Comparison of ENCODE assay signal across 16 mouse cellular contexts in the genomic region with DNA sequence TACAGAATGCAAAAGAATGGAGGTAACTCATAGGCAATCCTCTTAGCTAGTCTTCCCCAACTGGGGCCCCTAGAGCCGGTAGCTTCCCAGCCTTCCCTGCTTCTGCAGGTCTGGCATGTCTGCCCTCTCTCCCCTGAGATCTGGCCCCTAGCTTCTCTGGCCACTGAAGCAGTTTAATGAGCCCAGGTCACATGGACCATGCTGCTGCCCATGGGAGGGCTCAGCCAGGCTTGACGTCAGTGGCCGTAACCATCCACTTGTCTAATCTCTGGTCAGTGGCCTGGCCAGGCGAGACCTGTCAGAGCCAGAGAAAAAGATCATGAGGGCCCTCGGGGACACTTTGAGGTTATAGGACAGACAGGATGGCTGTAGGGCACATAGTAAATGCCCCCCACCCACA. TPM values are rescaled to one million over a fixed set of nuclear protein-coding genes. Genes with fewer than 3 reads are reported as not detected.
DNase-seq lines count a peak whose midpoint lies in the region; ATAC-seq lines count a peak whose summit lies in the region.
"Had no signal": no experiment of that assay in that cellular context is flagged by ENCODE, and none has a peak within 500 bp of the region (broad histone marks: within the 10 kb centered on the region; RNA-seq: fewer than 3 reads in every experiment).

No protein-coding gene starts in this region.

- H3K9me3 ChIP-seq in limb, embryonic 13.5 days = no peaks in the 10 kb centered on the region
- no peaks in the 10 kb centered on the region for H3K9me3 ChIP-seq in limb, embryonic 10.5 days (replicated peaks)
- H3K9me3 ChIP-seq in heart, embryonic 12.5 days (replicated peaks) = no peaks in the 10 kb centered on the region
- H3K9me3 ChIP-seq in kidney, embryonic 15.5 days (replicated peaks) = no peaks in the 10 kb centered on the region
- no peaks in the 10 kb centered on the region for H3K9me3 ChIP-seq in intestine, embryonic 16.5 days (ENCODE audit: control insufficient read depth, low read length)
- H3K9me3 ChIP-seq: heart, embryonic 15.5 days had no signal

- no peak for DNase-seq in limb, embryonic 10.5 days (ENCODE audit: low spot score)
- no peak for DNase-seq in thymus, postnatal 0 days (ENCODE audit: low spot score)
- DNase-seq in adrenal gland, adult 8-10 months = no peak
- DNase-seq: cerebellum, postnatal 14 days; left cerebral cortex, postnatal 4 days; lung, adult 2 months; thymus, postnatal 25 days had no signal

- H3K4me2 ChIP-seq in limb, embryonic 13.5 days (replicated peaks) = no peak overlapping the region
- no peak overlapping the region for H3K4me2 ChIP-seq in heart, embryonic 12.5 days
- H3K4me2 ChIP-seq in kidney, embryonic 15.5 days = no peak overlapping the region
- no peak overlapping the region for H3K4me2 ChIP-seq in intestine, embryonic 16.5 days (ENCODE audit: low read depth, low read length)
- H3K4me2 ChIP-seq: heart, embryonic 15.5 days had no signal

- H3K36me3 ChIP-seq in limb, embryonic 13.5 days = no peaks in the 10 kb centered on the region
- H3K36me3 ChIP-seq in limb, embryonic 10.5 days = no peaks in the 10 kb centered on the region
- H3K36me3 ChIP-seq in heart, embryonic 12.5 days = no peaks in the 10 kb centered on the region
- H3K36me3 ChIP-seq in kidney, embryonic 15.5 days = no peaks in the 10 kb centered on the region
- no peaks in the 10 kb centered on the region for H3K36me3 ChIP-seq in intestine, embryonic 16.5 days (ENCODE audit: control insufficient read depth, insufficient read depth, low read length)
- H3K36me3 ChIP-seq: heart, embryonic 15.5 days had no signal

- H3K4me1 ChIP-seq in limb, embryonic 13.5 days = peaks cover 35% of the 10 kb centered on the region
- H3K4me1 ChIP-seq in limb, embryonic 10.5 days = peaks cover 49% of the 10 kb centered on the region
- H3K4me1 ChIP-seq in heart, embryonic 12.5 days (replicated peaks) = peaks cover 47% of the 10 kb centered on the region
- H3K4me1 ChIP-seq in kidney, embryonic 15.5 days = peaks cover 49% of the 10 kb centered on the region
- H3K4me1 ChIP-seq in intestine, embryonic 16.5 days (ENCODE audit: control insufficient read depth, insufficient read depth, low read length) = peaks cover 16% of the 10 kb centered on the region

- no peak overlapping the region for H3K4me3 ChIP-seq in limb, embryonic 13.5 days
- H3K4me3 ChIP-seq in limb, embryonic 10.5 days = no peak overlapping the region
- no peak overlapping the region for H3K4me3 ChIP-seq in heart, embryonic 12.5 days
- H3K4me3 ChIP-seq in kidney, embryonic 15.5 days (replicated peaks) = no peak overlapping the region
- no peak overlapping the region for H3K4me3 ChIP-seq in intestine, embryonic 16.5 days (ENCODE audit: low read length)
- H3K4me3 ChIP-seq: heart, embryonic 15.5 days; megakaryocyte, embryonic 14.5 days had no signal

- H3K27me3 ChIP-seq in limb, embryonic 13.5 days = peaks cover 45% of the 10 kb centered on the region
- H3K27me3 ChIP-seq in limb, embryonic 10.5 days (ENCODE audit: low read depth, poor library complexity, severe bottlenecking) = peaks cover 69% of the 10 kb centered on the region
- peaks cover 31% of the 10 kb centered on the region for H3K27me3 ChIP-seq in heart, embryonic 12.5 days (replicated peaks)
- H3K27me3 ChIP-seq in kidney, embryonic 15.5 days = peaks cover 29% of the 10 kb centered on the region
- H3K27me3 ChIP-seq in intestine, embryonic 16.5 days (replicated peaks; ENCODE audit: control insufficient read depth, insufficient read depth, low read length) = peaks cover 23% of the 10 kb centered on the region

- WGBS in limb, embryonic 13.5 days = 59% methylated on average over 5 of the region's 5 CpGs
- 46% methylated on average over 5 of the region's 5 CpGs for WGBS in limb, embryonic 10.5 days
- 38% methylated on average over 5 of the region's 5 CpGs for WGBS in heart, embryonic 12.5 days
- WGBS in kidney, embryonic 15.5 days = 33% methylated on average over 5 of the region's 5 CpGs
- 58% methylated on average over 5 of the region's 5 CpGs for WGBS in intestine, embryonic 16.5 days

- H3K9ac ChIP-seq in limb, embryonic 13.5 days = peak overlapping the region; percentile 45; the same call in 1 of the 2 replicates
- 0 out of 2 replicates have a peak overlapping the region, but pooled peaks have one; percentile 44 for H3K9ac ChIP-seq in heart, embryonic 12.5 days
- H3K9ac ChIP-seq in kidney, embryonic 15.5 days = no peak overlapping the region
- no peak overlapping the region for H3K9ac ChIP-seq in intestine, embryonic 16.5 days (ENCODE audit: low read depth, low read length)
- H3K9ac ChIP-seq: heart, embryonic 15.5 days had no signal

- no peak overlapping the region for H3K27ac ChIP-seq in limb, embryonic 13.5 days
- no peak overlapping the region; the same call in 1 of the 2 replicates for H3K27ac ChIP-seq in limb, embryonic 10.5 days
- H3K27ac ChIP-seq in heart, embryonic 12.5 days (ENCODE audit: poor library complexity, severe bottlenecking) = no peak overlapping the region
- no peak overlapping the region for H3K27ac ChIP-seq in kidney, embryonic 15.5 days
- H3K27ac ChIP-seq in intestine, embryonic 16.5 days (ENCODE audit: low read length) = no peak overlapping the region
- H3K27ac ChIP-seq: heart, embryonic 15.5 days had no signal

- no peak for ATAC-seq in limb, embryonic 13.5 days (ENCODE audit: low FRiP score, low read depth)
- no peak for ATAC-seq in heart, embryonic 12.5 days (ENCODE audit: insufficient number of reproducible peaks, low FRiP score)
- ATAC-seq in kidney, embryonic 15.5 days (replicated peaks; ENCODE audit: low FRiP score) = 0 out of 2 replicates have a peak, but pooled peaks have one; percentile 30
- no peak for ATAC-seq in intestine, embryonic 16.5 days
- ATAC-seq: forebrain, embryonic 14.5 days; intestine, postnatal 0 days had no signal

RNA-seq across cellular contexts. Expression of a gene that starts 0.9 kb away (rescaled TPM):
- polyA plus RNA-seq in limb, embryonic 13.5 days (2015; fragmentation: Nextera tagmentation; extraction: Ambion mirVana) = 4.3 and 5.3 TPM in 2 replicates
- polyA plus RNA-seq in limb, embryonic 10.5 days (2016; fragmentation: Nextera tagmentation; extraction: Ambion mirVana) = 3.9 and 4.3 TPM in 2 replicates
- polyA plus RNA-seq in heart, embryonic 12.5 days (2016; fragmentation: Nextera tagmentation; extraction: Ambion mirVana) = 2.9 and 3.2 TPM in 2 replicates
- polyA plus RNA-seq in kidney, embryonic 15.5 days (2015; fragmentation: Nextera tagmentation; extraction: Ambion mirVana) = 7.1 and 8.1 TPM in 2 replicates
- 10.1 TPM in 2 replicates for polyA plus RNA-seq in intestine, embryonic 16.5 days (2015; fragmentation: Nextera tagmentation; extraction: Ambion mirVana)
- polyA plus RNA-seq in thymus, postnatal 0 days (2015; fragmentation: Nextera tagmentation; extraction: Ambion mirVana) = 0.60 and 1.1 TPM in 2 replicates
- 1 to 10 TPM in 1 of 4 experiments, under 1 TPM in 3; 0.31 to 2.2 (median 0.74) TPM for total RNA-seq in adrenal gland, adult 8-10 months (2022)
- total RNA-seq: monocyte, adult 5-6 weeks had no signal

RNA-seq across cellular contexts. Expression of a gene that starts 9.3 kb away (rescaled TPM):
- 0.74 and 1.0 TPM in 2 replicates for polyA plus RNA-seq in limb, embryonic 13.5 days (2015; fragmentation: Nextera tagmentation; extraction: Ambion mirVana)
- 2.6 and 3.3 TPM in 2 replicates for polyA plus RNA-seq in limb, embryonic 10.5 days (2016; fragmentation: Nextera tagmentation; extraction: Ambion mirVana)
- 0.97 and 1.2 TPM in 2 replicates for polyA plus RNA-seq in heart, embryonic 12.5 days (2016; fragmentation: Nextera tagmentation; extraction: Ambion mirVana)
- polyA plus RNA-seq in kidney, embryonic 15.5 days (2015; fragmentation: Nextera tagmentation; extraction: Ambion mirVana) = 3.9 and 4.6 TPM in 2 replicates
- 0.98 and 1.6 TPM in 2 replicates for polyA plus RNA-seq in intestine, embryonic 16.5 days (2015; fragmentation: Nextera tagmentation; extraction: Ambion mirVana)
- polyA plus RNA-seq in thymus, postnatal 0 days (2015; fragmentation: Nextera tagmentation; extraction: Ambion mirVana) = 0.62 and 0.85 TPM in 2 replicates
- total RNA-seq in adrenal gland, adult 8-10 months (2022) = under 1 TPM in 1 of 4 experiments, not detected in 3; 0.74 TPM
- total RNA-seq: monocyte, adult 5-6 weeks had no signal

RNA-seq across cellular contexts. Expression of a gene that starts 35.1 kb away (rescaled TPM):
- polyA plus RNA-seq in limb, embryonic 13.5 days (2015; fragmentation: Nextera tagmentation; extraction: Ambion mirVana) = 383 and 392 TPM in 2 replicates
- 355 and 403 TPM in 2 replicates for polyA plus RNA-seq in limb, embryonic 10.5 days (2016; fragmentation: Nextera tagmentation; extraction: Ambion mirVana)
- 404 and 442 TPM in 2 replicates for polyA plus RNA-seq in heart, embryonic 12.5 days (2016; fragmentation: Nextera tagmentation; extraction: Ambion mirVana)
- 403 and 424 TPM in 2 replicates for polyA plus RNA-seq in kidney, embryonic 15.5 days (2015; fragmentation: Nextera tagmentation; extraction: Ambion mirVana)
- polyA plus RNA-seq in intestine, embryonic 16.5 days (2015; fragmentation: Nextera tagmentation; extraction: Ambion mirVana) = 301 and 311 TPM in 2 replicates
- 466 and 479 TPM in 2 replicates for polyA plus RNA-seq in thymus, postnatal 0 days (2015; fragmentation: Nextera tagmentation; extraction: Ambion mirVana)
- 100 to 1,000 TPM; 229 to 382 (median 295) TPM for total RNA-seq in adrenal gland, adult 8-10 months (2022)

RNA-seq across cellular contexts. Expression of a gene that starts 40.0 kb away (rescaled TPM):
- 31.8 and 32.1 TPM in 2 replicates for polyA plus RNA-seq in limb, embryonic 13.5 days (2015; fragmentation: Nextera tagmentation; extraction: Ambion mirVana)
- polyA plus RNA-seq in limb, embryonic 10.5 days (2016; fragmentation: Nextera tagmentation; extraction: Ambion mirVana) = 31.7 and 33.6 TPM in 2 replicates
- polyA plus RNA-seq in heart, embryonic 12.5 days (2016; fragmentation: Nextera tagmentation; extraction: Ambion mirVana) = 8.1 and 8.4 TPM in 2 replicates
- polyA plus RNA-seq in kidney, embryonic 15.5 days (2015; fragmentation: Nextera tagmentation; extraction: Ambion mirVana) = 21.3 and 23.9 TPM in 2 replicates
- 5.7 and 8.3 TPM in 2 replicates for polyA plus RNA-seq in intestine, embryonic 16.5 days (2015; fragmentation: Nextera tagmentation; extraction: Ambion mirVana)
- 2.2 and 3.2 TPM in 2 replicates for polyA plus RNA-seq in thymus, postnatal 0 days (2015; fragmentation: Nextera tagmentation; extraction: Ambion mirVana)
- 10 to 100 TPM; 25.0 to 41.2 (median 29.8) TPM for total RNA-seq in adrenal gland, adult 8-10 months (2022)
- total RNA-seq: monocyte, adult 5-6 weeks had no signal

Comparison
In these comparisons a context has a peak if more than half of its experiments do, and no peak if none do; other contexts are left out.
1. H3K9ac ChIP-seq: peak in limb, embryonic 13.5 days (single experiment) and heart, embryonic 12.5 days (single experiment); none in kidney, embryonic 15.5 days (single experiment) and intestine, embryonic 16.5 days (single experiment).